Mouse (Mus musculus): Measurements from ENCODE around the gene Stat4. TPM values are rescaled to one million over a fixed set of nuclear protein-coding genes. Genes with fewer than 3 reads are reported as not detected.

Gene Stat4
- total and polyA plus RNA-seq, 3 experiments = 11.4 to 17.5 (median 16.7) TPM

- dilution Hi-C loops (cut with MboI; ENCODE audit: extremely low pct_ligation_motif_present, extremely low pct_unique_long_range_greater_than_20kb, low sequenced_read_pairs) = no loop called here
- H3K4me2 ChIP-seq (ENCODE audit: insufficient read depth, low read depth, poor library complexity, severe bottlenecking) = peak overlapping the region; percentile 45
- no peaks in the 10 kb centered on the region for H3K9me3 ChIP-seq (replicated peaks; ENCODE audit: low read length)
- DNase-seq (ENCODE audit: extremely low read depth) = no peak
- H3K36me3 ChIP-seq (replicated peaks in 1 of 2; ENCODE audit: control insufficient read depth in 1 of 2, insufficient read depth in 1 of 2, low read length in 1 of 2) = peaks cover 0 to 1% of the 10 kb centered on the region in 2 experiments
- TF ChIP-seq CHD1 (IDR thresholded peaks at IDR 0.05; ENCODE audit: low read depth, low read length) (peak; percentile 81; the same call in 1 of the 2 replicates), SIN3A (IDR thresholded peaks at IDR 0.05; ENCODE audit: low read length) (no peak), MYC (IDR thresholded peaks at IDR 0.05; ENCODE audit: low read depth, low read length) (no peak), POLR2AphosphoS2 (IDR thresholded peaks at IDR 0.05; ENCODE audit: low read depth, low read length) (peak; percentile 72; the same call in 1 of the 2 replicates), ZMIZ1 (IDR thresholded peaks at IDR 0.05; ENCODE audit: low read depth, low read length) (no peak), EP300 (IDR thresholded peaks at IDR 0.05; ENCODE audit: low read length) (peak; percentile 39; the same call in 1 of the 2 replicates)
- in situ Hi-C loops (cut with MboI; ENCODE audit: low pct_ligation_motif_present, low pct_unique_long_range_greater_than_20kb, low sequenced_read_pairs) = loop anchor here (25.0 kb wide), 1 partner anchor 524 kb away; the partner anchor contains the start of gene Nemp2
- no peaks in the 10 kb centered on the region for H3K79me2 ChIP-seq (replicated peaks; ENCODE audit: control insufficient read depth, extremely low read depth, insufficient read depth, poor library complexity, severe bottlenecking)
- peak overlapping the region in 2 of 3 experiments; percentile 16 to 55 for H3K4me3 ChIP-seq (replicated peaks in 1 of 3; ENCODE audit: low read depth in 2 of 3, low read length in 2 of 3, poor library complexity in 1 of 3)
- peak overlapping the region; percentile 30 for H3K9ac ChIP-seq (ENCODE audit: insufficient read depth, low read depth)
- H3K27me3 ChIP-seq (replicated peaks) = peaks cover 2% of the 10 kb centered on the region
- peak overlapping the region; percentile 73 for H3K27ac ChIP-seq (ENCODE audit: insufficient read depth, low read depth)
- peaks cover 3 to 20% of the 10 kb centered on the region in 2 experiments for H3K4me1 ChIP-seq (ENCODE audit: control insufficient read depth in 1 of 2, insufficient read depth in 2 of 2)
These were observed 126.2 kb downstream of the Stat4 start for GRCm38 (mm10) chr1:52113067-52113665.

DNA sequence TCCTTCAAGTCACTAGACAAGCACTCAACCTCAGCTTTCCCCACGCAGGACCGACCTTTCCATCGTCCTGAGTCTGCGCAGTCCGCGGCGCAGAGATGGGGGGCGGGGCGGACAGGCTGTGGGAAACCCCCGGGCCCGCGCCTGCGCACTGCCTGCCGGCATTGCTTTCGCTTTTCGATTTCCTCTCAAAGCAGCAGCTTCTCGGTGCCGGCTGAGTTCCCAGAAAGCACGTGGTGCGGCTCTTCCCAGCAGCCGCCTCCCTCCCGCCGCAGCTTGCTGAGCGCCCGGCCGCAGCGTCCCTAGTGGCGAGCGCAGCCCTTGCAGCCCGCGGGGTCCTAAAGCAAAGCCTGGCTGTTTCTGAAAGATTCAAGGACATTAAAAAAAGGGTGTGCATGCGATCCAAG lies 126.7 kb downstream of the Stat4 start:
- DNase-seq (ENCODE audit: extremely low read depth) = peak; percentile 94
- in situ Hi-C loops (cut with MboI; ENCODE audit: low pct_ligation_motif_present, low pct_unique_long_range_greater_than_20kb, low sequenced_read_pairs) = loop anchor here (25.0 kb wide), 1 partner anchor 524 kb away; the partner anchor contains the start of gene Nemp2
- no peaks in the 10 kb centered on the region for H3K9me3 ChIP-seq (replicated peaks; ENCODE audit: low read length)
- H3K36me3 ChIP-seq (replicated peaks in 1 of 2; ENCODE audit: control insufficient read depth in 1 of 2, insufficient read depth in 1 of 2, low read length in 1 of 2) = no peaks in the 10 kb centered on the region
- dilution Hi-C loops (cut with MboI; ENCODE audit: extremely low pct_ligation_motif_present, extremely low pct_unique_long_range_greater_than_20kb, low sequenced_read_pairs) = no loop called here
- H3K4me1 ChIP-seq (ENCODE audit: control insufficient read depth in 1 of 2, insufficient read depth in 2 of 2) = peaks cover 5 to 24% of the 10 kb centered on the region in 2 experiments
- H3K27ac ChIP-seq (ENCODE audit: insufficient read depth, low read depth) = peak overlapping the region; percentile 73
- H3K4me2 ChIP-seq (ENCODE audit: insufficient read depth, low read depth, poor library complexity, severe bottlenecking) = peak overlapping the region; percentile 45
- peak overlapping the region in 2 of 3 experiments; percentile 16 to 55 for H3K4me3 ChIP-seq (replicated peaks in 1 of 3; ENCODE audit: low read depth in 2 of 3, low read length in 2 of 3, poor library complexity in 1 of 3)
- no peaks in the 10 kb centered on the region for H3K79me2 ChIP-seq (replicated peaks; ENCODE audit: control insufficient read depth, extremely low read depth, insufficient read depth, poor library complexity, severe bottlenecking)
- peaks cover 2% of the 10 kb centered on the region for H3K27me3 ChIP-seq (replicated peaks)
- peak overlapping the region; percentile 30 for H3K9ac ChIP-seq (ENCODE audit: insufficient read depth, low read depth)
- TF ChIP-seq HCFC1 (IDR thresholded peaks at IDR 0.05; ENCODE audit: low read depth, low read length) (peak; percentile 74), ZMIZ1 (IDR thresholded peaks at IDR 0.05; ENCODE audit: low read depth, low read length) (peak; percentile 83), RAD21 (IDR thresholded peaks at IDR 0.05; ENCODE audit: low read depth, low read length) (peak; percentile 40), TCF12 (IDR thresholded peaks at IDR 0.05; ENCODE audit: low read depth, low read length) (peak; percentile 95), JUN (IDR thresholded peaks at IDR 0.05; ENCODE audit: insufficient read depth, low read depth, low read length) (no peak), EP300 (IDR thresholded peaks at IDR 0.05; ENCODE audit: low read length) (no peak), PAX5 (IDR thresholded peaks at IDR 0.05; ENCODE audit: low read length) (no peak), GABPA (IDR thresholded peaks at IDR 0.05; ENCODE audit: insufficient replicate concordance, low read depth, low read length) (no peak), NRF1 (IDR thresholded peaks at IDR 0.05; ENCODE audit: low read depth, low read length) (peak; percentile 100), ZKSCAN1 (IDR thresholded peaks at IDR 0.05; ENCODE audit: borderline replicate concordance, low read depth, low read length) (no peak), MYC (IDR thresholded peaks at IDR 0.05; ENCODE audit: low read depth, low read length) (peak; percentile 96), IRF4 (IDR thresholded peaks at IDR 0.05; ENCODE audit: low read depth, low read length) (peak; percentile 96), USF2 (conservative IDR thresholded peaks at IDR 0.05; ENCODE audit: low read depth, low read length) (peak; percentile 85), ELF1 (IDR thresholded peaks at IDR 0.05; ENCODE audit: low read depth, low read length) (peak; percentile 82), UBTF (IDR thresholded peaks at IDR 0.05; ENCODE audit: low read depth, low read length) (no peak), ZNF384 (IDR thresholded peaks at IDR 0.05; ENCODE audit: low read depth, low read length) (0 out of 2 replicates have a peak, but pooled peaks have one; percentile 31), USF1 (IDR thresholded peaks at IDR 0.05; ENCODE audit: low read depth, low read length) (peak; percentile 93), ETS1 (conservative IDR thresholded peaks at IDR 0.05; ENCODE audit: low read depth, low read length) (peak; percentile 94), MAFK (IDR thresholded peaks at IDR 0.05; ENCODE audit: insufficient replicate concordance, low read length) (no peak), TBP (conservative IDR thresholded peaks at IDR 0.05; ENCODE audit: low read depth, low read length) (0 out of 2 replicates have a peak, but pooled peaks have one; percentile 64), NELFE (IDR thresholded peaks at IDR 0.05; ENCODE audit: low read depth, low read length) (peak; percentile 73), POLR2A (IDR thresholded peaks at IDR 0.05; ENCODE audit: low read depth, low read length) (peak; percentile 85), POLR2AphosphoS2 (IDR thresholded peaks at IDR 0.05; ENCODE audit: low read depth, low read length) (no peak), KAT2A (IDR thresholded peaks at IDR 0.05; ENCODE audit: insufficient replicate concordance, low read length) (no peak), CHD1 (IDR thresholded peaks at IDR 0.05; ENCODE audit: low read depth, low read length) (no peak), SMC3 (IDR thresholded peaks at IDR 0.05; ENCODE audit: low read depth, low read length) (peak; percentile 37), MEF2A (IDR thresholded peaks at IDR 0.05; ENCODE audit: borderline replicate concordance, low read depth, low read length) (peak; percentile 90), CHD2 (IDR thresholded peaks at IDR 0.05; ENCODE audit: low read length) (peak; percentile 86), JUND (conservative IDR thresholded peaks at IDR 0.05; ENCODE audit: low read depth, low read length) (no peak), SIN3A (IDR thresholded peaks at IDR 0.05; ENCODE audit: low read length) (peak; percentile 91)
